Mouse (Mus musculus): ENCODE results near the gene Grb14.

DNA sequence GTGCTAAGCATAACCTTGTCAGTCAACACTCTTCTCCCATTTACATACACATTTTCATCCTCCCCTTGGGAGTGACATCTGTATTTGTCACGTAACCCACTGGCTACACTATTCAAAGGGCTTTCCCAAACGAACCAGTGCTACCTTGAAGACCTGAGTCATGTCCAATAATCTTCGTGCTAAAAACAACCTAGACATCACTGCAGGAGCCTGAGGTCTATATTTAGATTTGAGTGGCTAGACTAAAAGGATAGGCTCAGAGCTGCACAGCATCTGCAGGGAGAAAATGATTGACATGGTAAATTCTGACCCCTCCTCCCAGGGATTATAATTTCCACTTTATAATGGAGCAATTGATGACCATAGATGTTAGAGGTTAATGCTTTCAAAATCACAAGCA lies 37.0 kb downstream of the Grb14 start:
- TF ChIP-seq CTCF (conservative IDR thresholded peaks at IDR 0.05; ENCODE audit: insufficient read depth, insufficient read length, low read depth, low read length), result no peak
- TF ChIP-seq POLR2A (IDR thresholded peaks at IDR 0.05; ENCODE audit: low read depth, low read length), result no peak
